Mouse (Mus musculus): ENCODE results near the gene Nhlrc2. TPM values are rescaled to one million over a fixed set of nuclear protein-coding genes. Genes with fewer than 3 reads are reported as not detected.
A peak's percentile ranks its signal among the peaks of the same experiment; 100 is the strongest.

The Nhlrc2 gene
- polyA plus RNA-seq, 1 experiment from 2014 or later, result 18.4 TPM

- Histone ChIP-seq H3K4me2 (ENCODE audit: low read depth, low read length) (no peak overlapping the region), H3K9me3 (ENCODE audit: control insufficient read depth, low read length) (no peaks in the 10 kb centered on the region), H3K36me3 (ENCODE audit: control insufficient read depth, insufficient read depth, low read length) (peaks cover 8% of the 10 kb centered on the region; the same call in 1 of the 2 replicates), H3K27ac (ENCODE audit: low read length) (no peak overlapping the region), H3K4me3 (ENCODE audit: low read length) (no peak overlapping the region), H3K27me3 (ENCODE audit: control insufficient read depth, insufficient read depth, low read depth, low read length) (no peaks in the 10 kb centered on the region), H3K9ac (ENCODE audit: low read length) (no peak overlapping the region), H3K4me1 (replicated peaks; ENCODE audit: control insufficient read depth, insufficient read depth, low read length) (peaks cover 5% of the 10 kb centered on the region; the same call in 1 of the 2 replicates)
- WGBS, result 84% methylated on average over 3 of the region's 3 CpGs
- ATAC-seq (ENCODE audit: low read depth), result no peak
Observed at GRCm38 (mm10) chr19:56534337-56534736, 13.7 kb upstream of the Nhlrc2 start.

- H3K9me3 ChIP-seq (ENCODE audit: control insufficient read depth, low read length), result no peaks in the 10 kb centered on the region
- H3K36me3 ChIP-seq (ENCODE audit: control insufficient read depth, insufficient read depth, low read length), result peaks cover 8% of the 10 kb centered on the region; the same call in 1 of the 2 replicates
- WGBS, result 45% methylated on average over 9 of the region's 9 CpGs
- ATAC-seq (ENCODE audit: low read depth), result peak; percentile 77
- H3K4me1 ChIP-seq (replicated peaks; ENCODE audit: control insufficient read depth, insufficient read depth, low read length), result peaks cover 5% of the 10 kb centered on the region; the same call in 1 of the 2 replicates
- H3K4me3 ChIP-seq (ENCODE audit: low read length), result no peak overlapping the region
- H3K27me3 ChIP-seq (ENCODE audit: control insufficient read depth, insufficient read depth, low read depth, low read length), result no peaks in the 10 kb centered on the region
- peak overlapping the region; percentile 88 for H3K27ac ChIP-seq (ENCODE audit: low read length)
- 0 out of 2 replicates have a peak overlapping the region, but pooled peaks have one; percentile 5 for H3K9ac ChIP-seq (ENCODE audit: low read length)
- H3K4me2 ChIP-seq (ENCODE audit: low read depth, low read length), result no peak overlapping the region
Observed at GRCm38 (mm10) chr19:56535064-56535463, 13.0 kb upstream of the Nhlrc2 start.

- no peak for ATAC-seq (ENCODE audit: low read depth)
- Histone ChIP-seq H3K9ac (ENCODE audit: low read length) (no peak overlapping the region), H3K4me1 (replicated peaks; ENCODE audit: control insufficient read depth, insufficient read depth, low read length) (peaks cover 5% of the 10 kb centered on the region; the same call in 1 of the 2 replicates), H3K4me3 (ENCODE audit: low read length) (no peak overlapping the region), H3K27ac (ENCODE audit: low read length) (peak overlapping the region; percentile 56), H3K36me3 (ENCODE audit: control insufficient read depth, insufficient read depth, low read length) (peaks cover 8% of the 10 kb centered on the region; the same call in 1 of the 2 replicates), H3K27me3 (ENCODE audit: control insufficient read depth, insufficient read depth, low read depth, low read length) (no peaks in the 10 kb centered on the region), H3K4me2 (ENCODE audit: low read depth, low read length) (no peak overlapping the region), H3K9me3 (ENCODE audit: control insufficient read depth, low read length) (no peaks in the 10 kb centered on the region)
- 76% methylated on average over 9 of the region's 9 CpGs for WGBS
Observed at GRCm38 (mm10) chr19:56535765-56536164, 12.3 kb upstream of the Nhlrc2 start.

- Histone ChIP-seq H3K4me2 (ENCODE audit: low read depth, low read length) (no peak overlapping the region), H3K27ac (ENCODE audit: low read length) (no peak overlapping the region), H3K9ac (ENCODE audit: low read length) (no peak overlapping the region), H3K36me3 (ENCODE audit: control insufficient read depth, insufficient read depth, low read length) (peaks cover 10% of the 10 kb centered on the region), H3K27me3 (ENCODE audit: control insufficient read depth, insufficient read depth, low read depth, low read length) (no peaks in the 10 kb centered on the region), H3K4me1 (replicated peaks; ENCODE audit: control insufficient read depth, insufficient read depth, low read length) (peaks cover 3% of the 10 kb centered on the region), H3K9me3 (ENCODE audit: control insufficient read depth, low read length) (no peaks in the 10 kb centered on the region), H3K4me3 (ENCODE audit: low read length) (no peak overlapping the region)
- no peak for ATAC-seq (ENCODE audit: low read depth)
- WGBS, result 91% methylated on average over 12 of the region's 12 CpGs
Observed at GRCm38 (mm10) chr19:56543320-56543719, 4.7 kb upstream of the Nhlrc2 start.

GRCm38 (mm10) chr19:56544681-56545388, 3.2 kb upstream of the Nhlrc2 start:
- 75% methylated on average over 13 of the region's 13 CpGs for WGBS
- peak; percentile 80 for ATAC-seq (ENCODE audit: low read depth)

GRCm38 (mm10) chr19:56546031-56546430, 2.0 kb upstream of the Nhlrc2 start:
- no peaks in the 10 kb centered on the region for H3K27me3 ChIP-seq (ENCODE audit: control insufficient read depth, insufficient read depth, low read depth, low read length)
- H3K9me3 ChIP-seq (ENCODE audit: control insufficient read depth, low read length), result no peaks in the 10 kb centered on the region
- ATAC-seq (ENCODE audit: low read depth), result no peak
- H3K27ac ChIP-seq (ENCODE audit: low read length), result no peak overlapping the region
- H3K36me3 ChIP-seq (ENCODE audit: control insufficient read depth, insufficient read depth, low read length), result peaks cover 7% of the 10 kb centered on the region
- H3K4me2 ChIP-seq (ENCODE audit: low read depth, low read length), result no peak overlapping the region
- peaks cover 9% of the 10 kb centered on the region for H3K4me1 ChIP-seq (replicated peaks; ENCODE audit: control insufficient read depth, insufficient read depth, low read length)
- H3K4me3 ChIP-seq (ENCODE audit: low read length), result no peak overlapping the region
- H3K9ac ChIP-seq (ENCODE audit: low read length), result no peak overlapping the region

More at GRCm38 (mm10) chr19:56544681-56545388, 3.2 kb upstream of the Nhlrc2 start:
- Histone ChIP-seq H3K4me3 (ENCODE audit: low read length) (no peak overlapping the region), H3K27ac (ENCODE audit: low read length) (peak overlapping the region; percentile 76), H3K9ac (ENCODE audit: low read length) (no peak overlapping the region), H3K27me3 (ENCODE audit: control insufficient read depth, insufficient read depth, low read depth, low read length) (no peaks in the 10 kb centered on the region), H3K4me1 (replicated peaks; ENCODE audit: control insufficient read depth, insufficient read depth, low read length) (peaks cover 4% of the 10 kb centered on the region), H3K36me3 (ENCODE audit: control insufficient read depth, insufficient read depth, low read length) (peaks cover 7% of the 10 kb centered on the region), H3K9me3 (ENCODE audit: control insufficient read depth, low read length) (no peaks in the 10 kb centered on the region), H3K4me2 (ENCODE audit: low read depth, low read length) (no peak overlapping the region)

GRCm38 (mm10) chr19:56547456-56548229, 418 bp upstream of the Nhlrc2 start, which contains the start of gene Dclre1a:
Gene Dclre1a, minus strand, starts transcription at chr19:56548222.
- WGBS, result 4% methylated on average over 20 of the region's 20 CpGs
- Histone ChIP-seq H3K9ac (ENCODE audit: low read length) (peak within 1 kb of the TSS; percentile 98), H3K4me3 (ENCODE audit: low read length) (peak within 1 kb of the TSS; percentile 78), H3K36me3 (ENCODE audit: control insufficient read depth, insufficient read depth, low read length) (peaks cover 13% of the 10 kb centered on the region; the same call in 1 of the 2 replicates), H3K27me3 (ENCODE audit: control insufficient read depth, insufficient read depth, low read depth, low read length) (no peaks in the 10 kb centered on the region), H3K4me1 (replicated peaks; ENCODE audit: control insufficient read depth, insufficient read depth, low read length) (peaks cover 9% of the 10 kb centered on the region), H3K27ac (ENCODE audit: low read length) (peak within 1 kb of the TSS; percentile 98), H3K4me2 (ENCODE audit: low read depth, low read length) (peak within 1 kb of the TSS; percentile 64), H3K9me3 (ENCODE audit: control insufficient read depth, low read length) (no peaks in the 10 kb centered on the region)
- peak; percentile 47; the same call in 1 of the 2 replicates for ATAC-seq (ENCODE audit: low read depth)

- H3K27ac ChIP-seq (ENCODE audit: low read length), result peak overlapping the region; percentile 98
- peaks cover 17% of the 10 kb centered on the region for H3K36me3 ChIP-seq (ENCODE audit: control insufficient read depth, insufficient read depth, low read length)
- H3K27me3 ChIP-seq (ENCODE audit: control insufficient read depth, insufficient read depth, low read depth, low read length), result no peaks in the 10 kb centered on the region
- H3K4me3 ChIP-seq (ENCODE audit: low read length), result peak overlapping the region; percentile 78
- 0 out of 2 replicates have a peak, but pooled peaks cover 2% of the 10 kb centered on the region for H3K9me3 ChIP-seq (ENCODE audit: control insufficient read depth, low read length)
- no peak for ATAC-seq (ENCODE audit: low read depth)
- 11% methylated on average over 18 of the region's 18 CpGs for WGBS
- peak overlapping the region; percentile 64 for H3K4me2 ChIP-seq (ENCODE audit: low read depth, low read length)
- peak overlapping the region; percentile 98 for H3K9ac ChIP-seq (ENCODE audit: low read length)
- H3K4me1 ChIP-seq (replicated peaks; ENCODE audit: control insufficient read depth, insufficient read depth, low read length), result peaks cover 9% of the 10 kb centered on the region
Observed at GRCm38 (mm10) chr19:56549033-56549680, 1.1 kb downstream of the Nhlrc2 start.

Measured in lung, embryonic 16.5 days (tissue).